8 mouse cellular contexts compared by ENCODE assay signal in the genomic region with DNA sequence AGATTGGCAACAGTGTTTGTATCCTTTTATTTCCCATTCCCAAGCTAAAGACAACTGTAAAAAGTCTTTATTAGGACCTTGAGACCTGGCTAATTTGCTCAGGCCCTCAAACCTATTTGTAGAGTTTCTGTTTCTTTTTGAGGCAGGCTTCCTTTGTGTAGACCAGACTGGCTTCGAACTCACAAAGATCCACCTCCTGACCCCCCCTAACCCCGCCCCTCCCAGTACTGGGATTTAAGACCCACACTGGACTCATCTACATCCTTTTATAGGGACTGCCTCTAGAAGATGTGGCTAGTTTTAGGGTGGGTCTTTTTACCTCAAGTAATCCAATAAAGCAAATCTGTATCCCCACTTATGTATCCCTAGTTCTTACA. TPM values are rescaled to one million over a fixed set of nuclear protein-coding genes. Genes with fewer than 3 reads are reported as not detected.
A peak's percentile ranks its signal among the peaks of the same experiment; 100 is the strongest.
DNase-seq lines count a peak whose midpoint lies in the region; ATAC-seq and TF ChIP-seq lines count a peak whose summit lies in the region.

No protein-coding gene starts in this region.

- peaks cover 43% of the 10 kb centered on the region for H3K36me3 ChIP-seq in heart, embryonic 13.5 days
- peaks cover 17% of the 10 kb centered on the region for H3K36me3 ChIP-seq in ES-E14 (ENCODE audit: control insufficient read depth, insufficient read depth, low read length, poor library complexity, severe bottlenecking)
- peaks cover 12% of the 10 kb centered on the region; the same call in 1 of the 2 replicates for H3K36me3 ChIP-seq in hindbrain, embryonic 11.5 days (ENCODE audit: control insufficient read depth, insufficient read depth, low read length)
- H3K36me3 ChIP-seq in midbrain, embryonic 10.5 days = peaks cover 30% of the 10 kb centered on the region

- peak overlapping the region; percentile 98 for H3K4me3 ChIP-seq in heart, embryonic 13.5 days
- peak overlapping the region; percentile 39 to 95; a peak in 3 of 4 replicates for H3K4me3 ChIP-seq in ES-E14 (ENCODE audit: insufficient read depth in 1 of 2, low read depth in 1 of 2, low read length in 2 of 2, poor library complexity in 1 of 2, severe bottlenecking in 1 of 2)
- H3K4me3 ChIP-seq in hindbrain, embryonic 11.5 days (ENCODE audit: low read depth, low read length) = peak overlapping the region; percentile 77
- H3K4me3 ChIP-seq in midbrain, embryonic 10.5 days = peak overlapping the region; percentile 99

- H3K4me2 ChIP-seq in heart, embryonic 13.5 days = peak overlapping the region; percentile 92
- peak overlapping the region; percentile 32; the same call in 1 of the 2 replicates for H3K4me2 ChIP-seq in hindbrain, embryonic 11.5 days (replicated peaks; ENCODE audit: low read depth, low read length)

- H3K27ac ChIP-seq in heart, embryonic 13.5 days (replicated peaks) = peak overlapping the region; percentile 95
- peak overlapping the region; percentile 38; the same call in 1 of the 2 replicates for H3K27ac ChIP-seq in ES-E14 (ENCODE audit: insufficient read depth, low read depth, low read length, poor library complexity, severe bottlenecking)
- peak overlapping the region; percentile 60; the same call in 1 of the 2 replicates for H3K27ac ChIP-seq in hindbrain, embryonic 11.5 days (ENCODE audit: low read depth, low read length)
- H3K27ac ChIP-seq in midbrain, embryonic 10.5 days (replicated peaks) = peak overlapping the region; percentile 100

- 0 out of 2 replicates have a peak, but pooled peaks cover 9% of the 10 kb centered on the region for H3K27me3 ChIP-seq in heart, embryonic 13.5 days (replicated peaks)
- no peaks in the 10 kb centered on the region for H3K27me3 ChIP-seq in hindbrain, embryonic 11.5 days (ENCODE audit: control insufficient read depth, insufficient read depth, low read length)
- H3K27me3 ChIP-seq in midbrain, embryonic 10.5 days (ENCODE audit: low read depth, poor library complexity, severe bottlenecking) = peaks cover 37% of the 10 kb centered on the region

- peaks cover 36% of the 10 kb centered on the region for H3K4me1 ChIP-seq in heart, embryonic 13.5 days
- H3K4me1 ChIP-seq in ES-E14 (ENCODE audit: control insufficient read depth in 2 of 2, insufficient read depth in 2 of 2, low read length in 2 of 2, poor library complexity in 1 of 2) = peaks cover 2 to 15% of the 10 kb centered on the region in 2 experiments; a peak in 1 of 4 replicates
- H3K4me1 ChIP-seq in hindbrain, embryonic 11.5 days (replicated peaks; ENCODE audit: control insufficient read depth, insufficient read depth, low read length) = peaks cover 8% of the 10 kb centered on the region; the same call in 1 of the 2 replicates
- H3K4me1 ChIP-seq in midbrain, embryonic 10.5 days = peaks cover 33% of the 10 kb centered on the region

- H3K9me3 ChIP-seq in heart, embryonic 13.5 days = no peaks in the 10 kb centered on the region
- H3K9me3 ChIP-seq in ES-E14 (ENCODE audit: control insufficient read depth, insufficient read depth, low read depth, low read length) = no peaks in the 10 kb centered on the region
- no peaks in the 10 kb centered on the region for H3K9me3 ChIP-seq in hindbrain, embryonic 11.5 days (ENCODE audit: control insufficient read depth, low read length)
- H3K9me3 ChIP-seq in midbrain, embryonic 10.5 days (replicated peaks) = no peaks in the 10 kb centered on the region

- ATAC-seq in heart, embryonic 13.5 days (ENCODE audit: extremely low read depth, insufficient number of reproducible peaks, low FRiP score, low TSS enrichment) = no peak
- peak; percentile 41 for ATAC-seq in hindbrain, embryonic 11.5 days (ENCODE audit: low FRiP score)

- 31% methylated on average over 2 of the region's 2 CpGs for WGBS in heart, embryonic 13.5 days
- 28% methylated on average over 2 of the region's 2 CpGs for WGBS in hindbrain, embryonic 11.5 days
- WGBS in midbrain, embryonic 10.5 days = 25% methylated on average over 2 of the region's 2 CpGs

- no peak for DNase-seq in heart, postnatal 25 days (ENCODE audit: low spot score)
- no peak for DNase-seq in ES-E14 (ENCODE audit: low read depth, low spot score)
- DNase-seq in hindbrain, embryonic 11.5 days (ENCODE audit: low spot score) = no peak
- peak; percentile 34 for DNase-seq in midbrain, embryonic 10.5 days (ENCODE audit: low spot score)
- DNase-seq in urinary bladder, postnatal 25 days (ENCODE audit: low spot score) = no peak
- no peak for DNase-seq in cerebellum, postnatal 14 days
- no peak for DNase-seq in kidney, postnatal 36 days

- intact Hi-C loops in heart, postnatal 25 days (cut with DNase I) = loop anchor here (5.0 kb wide), 1 partner anchor 103 kb away; the partner anchor contains the start of gene S100a6

- in situ Hi-C loops in ES-E14 (cut with MboI; ENCODE audit: low sequenced_read_pairs in 2 of 2, unreplicated experiment in 2 of 2) = no loop called here

- H3K9ac ChIP-seq in heart, embryonic 13.5 days = no peak overlapping the region
- no peak overlapping the region; the same call in 1 of the 2 replicates for H3K9ac ChIP-seq in ES-E14 (ENCODE audit: insufficient read depth, low read depth, low read length, poor library complexity, severe bottlenecking)
- H3K9ac ChIP-seq in hindbrain, embryonic 11.5 days (ENCODE audit: low read depth, low read length) = no peak overlapping the region

TF ChIP-seq in ES-E14, 5 proteins besides CTCF, POLR2A, EP300 and RAD21:
- TF ChIP-seq HCFC1 (IDR thresholded peaks at IDR 0.05; ENCODE audit: borderline replicate concordance, insufficient read depth, low read length) (no peak), ZC3H11A (IDR thresholded peaks at IDR 0.05; ENCODE audit: borderline replicate concordance, low read depth, low read length) (no peak), ZNF384 (IDR thresholded peaks at IDR 0.05; ENCODE audit: low read depth, low read length) (no peak), CHD2 (IDR thresholded peaks at IDR 0.05; ENCODE audit: low read depth, low read length) (no peak), MAFK (IDR thresholded peaks at IDR 0.05; ENCODE audit: insufficient read depth, low read depth, low read length) (no peak)

RNA-seq across cellular contexts. Expression of gene Chtop, which starts 0.4 kb away (rescaled TPM):
- polyA plus RNA-seq in heart, embryonic 13.5 days (2015; fragmentation: Nextera tagmentation; extraction: Ambion mirVana) = 92.0 and 98.5 TPM in 2 replicates
- 100 to 1,000 TPM; 100 to 113 TPM for total RNA-seq in heart, postnatal 25 days (2021)
- total RNA-seq in ES-E14 (2012; rRNA removed) = 84.0 and 110 TPM in 2 replicates
- polyA plus RNA-seq in hindbrain, embryonic 11.5 days (2014; fragmentation: Nextera tagmentation; extraction: Ambion mirVana) = 138 and 143 TPM in 2 replicates
- 193 and 205 TPM in 2 replicates for polyA plus RNA-seq in midbrain, embryonic 10.5 days (2016; fragmentation: Nextera tagmentation; extraction: Ambion mirVana)

RNA-seq across cellular contexts. Expression of gene S100a1, which starts 4.5 kb away (rescaled TPM):
- polyA plus RNA-seq in heart, embryonic 13.5 days (2015; fragmentation: Nextera tagmentation; extraction: Ambion mirVana) = 203 and 220 TPM in 2 replicates
- total RNA-seq in heart, postnatal 25 days (2021) = 100 to 1,000 TPM; 777 to 804 TPM
- 1.7 and 2.3 TPM in 2 replicates for total RNA-seq in ES-E14 (2012; rRNA removed)
- 8.4 and 9.8 TPM in 2 replicates for polyA plus RNA-seq in hindbrain, embryonic 11.5 days (2014; fragmentation: Nextera tagmentation; extraction: Ambion mirVana)
- 5.4 and 7.2 TPM in 2 replicates for polyA plus RNA-seq in midbrain, embryonic 10.5 days (2016; fragmentation: Nextera tagmentation; extraction: Ambion mirVana)

RNA-seq across cellular contexts. Expression of gene S100a13, which starts 4.5 kb away (rescaled TPM):
- 70.4 and 73.4 TPM in 2 replicates for polyA plus RNA-seq in heart, embryonic 13.5 days (2015; fragmentation: Nextera tagmentation; extraction: Ambion mirVana)
- total RNA-seq in heart, postnatal 25 days (2021) = 10 to 100 TPM; 27.1 to 29.7 TPM
- 5.3 and 8.2 TPM in 2 replicates for total RNA-seq in ES-E14 (2012; rRNA removed)
- polyA plus RNA-seq in hindbrain, embryonic 11.5 days (2014; fragmentation: Nextera tagmentation; extraction: Ambion mirVana) = 10.9 and 15.0 TPM in 2 replicates
- 9.3 and 9.5 TPM in 2 replicates for polyA plus RNA-seq in midbrain, embryonic 10.5 days (2016; fragmentation: Nextera tagmentation; extraction: Ambion mirVana)

RNA-seq across cellular contexts. Expression of gene S100a14, which starts 16.9 kb away (rescaled TPM):
- polyA plus RNA-seq in heart, embryonic 13.5 days (2015; fragmentation: Nextera tagmentation; extraction: Ambion mirVana) = 0.17 and 0.28 TPM in 2 replicates
- total RNA-seq in heart, postnatal 25 days (2021) = under 1 TPM; 0.23 to 0.48 TPM
- 0.54 TPM in 1 of 2 replicates, not detected in the other for total RNA-seq in ES-E14 (2012; rRNA removed)
- polyA plus RNA-seq in hindbrain, embryonic 11.5 days (2014; fragmentation: Nextera tagmentation; extraction: Ambion mirVana) = not detected in 2 replicates
- polyA plus RNA-seq in midbrain, embryonic 10.5 days (2016; fragmentation: Nextera tagmentation; extraction: Ambion mirVana) = not detected in 2 replicates

RNA-seq across cellular contexts. Expression of gene Snapin, which starts 18.9 kb away (rescaled TPM):
- polyA plus RNA-seq in heart, embryonic 13.5 days (2015; fragmentation: Nextera tagmentation; extraction: Ambion mirVana) = 72.8 and 74.7 TPM in 2 replicates
- total RNA-seq in heart, postnatal 25 days (2021) = 10 to 100 TPM; 59.5 to 62.6 TPM
- 24.7 and 33.6 TPM in 2 replicates for total RNA-seq in ES-E14 (2012; rRNA removed)
- 72.3 and 77.9 TPM in 2 replicates for polyA plus RNA-seq in hindbrain, embryonic 11.5 days (2014; fragmentation: Nextera tagmentation; extraction: Ambion mirVana)
- polyA plus RNA-seq in midbrain, embryonic 10.5 days (2016; fragmentation: Nextera tagmentation; extraction: Ambion mirVana) = 65.5 and 75.1 TPM in 2 replicates

Comparison
In these comparisons a context has a peak if more than half of its experiments do, and no peak if none do; other contexts are left out.
1. H3K27ac ChIP-seq: peak in every context shown above with its lines; median percentile 100 in midbrain, embryonic 10.5 days; 95 in heart, embryonic 13.5 days; 60 in hindbrain, embryonic 11.5 days; 38 in ES-E14.
2. RNA of gene S100a1, which starts 4.5 kb away (polyA plus RNA-seq): 203 to 220 TPM in heart, embryonic 13.5 days; 8.4 to 9.8 TPM in hindbrain, embryonic 11.5 days and 5.4 to 7.2 TPM in midbrain, embryonic 10.5 days; every median in the first group is over 10 times any median in the second.
3. Peak in every context shown above with its lines, with median percentiles within 50 percentile points of each other: H3K4me3 ChIP-seq.